Comparison of ENCODE assay signal across 15 mouse cellular contexts in the genomic region with DNA sequence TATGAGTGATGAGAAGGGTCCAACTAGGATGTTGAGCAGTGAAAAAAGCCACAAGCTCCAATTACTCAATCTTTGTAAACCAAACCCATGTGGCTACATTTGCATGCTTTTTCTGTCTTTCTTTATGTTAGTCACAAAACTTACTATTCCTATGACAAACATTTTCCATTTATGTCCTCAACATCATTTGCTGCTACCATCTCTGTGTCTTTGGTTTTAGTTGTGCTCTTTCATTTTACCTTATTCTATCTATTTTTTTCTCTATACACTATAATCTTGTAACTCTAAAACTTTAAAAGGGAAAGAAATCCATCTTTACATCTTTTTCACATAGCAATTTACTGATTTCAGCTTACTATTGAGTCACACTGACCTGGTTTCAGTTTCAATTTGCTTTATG.
"Had no signal": no experiment of that assay in that cellular context is flagged by ENCODE, and none has a peak within 500 bp of the region (broad histone marks: within the 10 kb centered on the region; RNA-seq: fewer than 3 reads in every experiment).

No protein-coding gene starts in this region.

- H3K27ac ChIP-seq: midbrain, embryonic 10.5 days; midbrain, embryonic 12.5 days; neural tube, embryonic 12.5 days had no signal

- H3K36me3 ChIP-seq: midbrain, embryonic 10.5 days; midbrain, embryonic 12.5 days; neural tube, embryonic 12.5 days had no signal

- H3K27me3 ChIP-seq: midbrain, embryonic 12.5 days; neural tube, embryonic 12.5 days had no signal

- H3K9me3 ChIP-seq: midbrain, embryonic 10.5 days; midbrain, embryonic 12.5 days; neural tube, embryonic 12.5 days had no signal

- H3K9ac ChIP-seq: lung, embryonic 14.5 days; midbrain, embryonic 12.5 days; neural tube, embryonic 12.5 days had no signal

- ATAC-seq: midbrain, embryonic 16.5 days had no signal

- H3K4me1 ChIP-seq: midbrain, embryonic 10.5 days; midbrain, embryonic 12.5 days; neural tube, embryonic 12.5 days had no signal

- DNase-seq: lung, adult 18-20 months; lung, embryonic 14.5 days; lung, postnatal 10 days; lung, postnatal 4 days; midbrain, embryonic 14.5 days; right cerebral cortex, postnatal 25 days; right cerebral cortex, postnatal 4 days; spleen, adult 18-20 months; thymus, adult 18-20 months; thymus, postnatal 14 days; thymus, postnatal 36 days had no signal

- H3K4me3 ChIP-seq: midbrain, embryonic 10.5 days; midbrain, embryonic 12.5 days; neural tube, embryonic 12.5 days had no signal

- H3K4me2 ChIP-seq: lung, embryonic 14.5 days; midbrain, embryonic 12.5 days; neural tube, embryonic 12.5 days had no signal
